ENCODE assay signal across 10 mouse cellular contexts in genomic region chr2:52979280-52979763, GRCm38 (mm10).
DNase-seq lines count a peak whose midpoint lies in the region; ATAC-seq and TF ChIP-seq lines count a peak whose summit lies in the region.
"Had no signal": no experiment of that assay in that cellular context is flagged by ENCODE, and none has a peak within 500 bp of the region (broad histone marks: within the 10 kb centered on the region; RNA-seq: fewer than 3 reads in every experiment).

No protein-coding gene starts in this region.

- H3K27me3 ChIP-seq in midbrain, embryonic 14.5 days (ENCODE audit: control insufficient read depth, insufficient read depth, low read length): no peaks in the 10 kb centered on the region
- H3K27me3 ChIP-seq in midbrain, postnatal 0 days (ENCODE audit: insufficient read depth, low read length): no peaks in the 10 kb centered on the region
- H3K27me3 ChIP-seq in kidney, embryonic 15.5 days: no peaks in the 10 kb centered on the region
- H3K27me3 ChIP-seq in neural tube, embryonic 14.5 days (ENCODE audit: control insufficient read depth, insufficient read depth, low read length): no peaks in the 10 kb centered on the region
- H3K27me3 ChIP-seq: liver, embryonic 12.5 days had no signal

- H3K9me3 ChIP-seq in midbrain, embryonic 14.5 days (ENCODE audit: control insufficient read depth, low read length): no peaks in the 10 kb centered on the region
- no peaks in the 10 kb centered on the region for H3K9me3 ChIP-seq in midbrain, postnatal 0 days (ENCODE audit: low read length)
- H3K9me3 ChIP-seq in kidney, embryonic 15.5 days (replicated peaks): no peaks in the 10 kb centered on the region
- H3K9me3 ChIP-seq in neural tube, embryonic 14.5 days (ENCODE audit: control insufficient read depth, low read length): no peaks in the 10 kb centered on the region
- H3K9me3 ChIP-seq: liver, embryonic 12.5 days had no signal

- no peak overlapping the region for H3K9ac ChIP-seq in midbrain, embryonic 14.5 days (replicated peaks; ENCODE audit: low read length)
- H3K9ac ChIP-seq in midbrain, postnatal 0 days (replicated peaks; ENCODE audit: low read length, poor library complexity, severe bottlenecking): no peak overlapping the region
- H3K9ac ChIP-seq in kidney, embryonic 15.5 days: no peak overlapping the region
- no peak overlapping the region for H3K9ac ChIP-seq in neural tube, embryonic 14.5 days (replicated peaks; ENCODE audit: low read depth, low read length)
- H3K9ac ChIP-seq: liver, embryonic 12.5 days had no signal

- H3K4me1 ChIP-seq in midbrain, embryonic 14.5 days (ENCODE audit: control insufficient read depth, insufficient read depth, low read length): peaks cover 4% of the 10 kb centered on the region; the same call in 1 of the 2 replicates
- no peaks in the 10 kb centered on the region; the same call in 1 of the 2 replicates for H3K4me1 ChIP-seq in midbrain, postnatal 0 days (ENCODE audit: insufficient read depth, low read length)
- H3K4me1 ChIP-seq in kidney, embryonic 15.5 days: peaks cover 47% of the 10 kb centered on the region
- peaks cover 10% of the 10 kb centered on the region for H3K4me1 ChIP-seq in neural tube, embryonic 14.5 days (ENCODE audit: control insufficient read depth, insufficient read depth, low read length)

- H3K4me2 ChIP-seq in midbrain, embryonic 14.5 days (ENCODE audit: low read length): no peak overlapping the region
- H3K4me2 ChIP-seq in midbrain, postnatal 0 days (ENCODE audit: low read depth, low read length, poor library complexity, severe bottlenecking): no peak overlapping the region
- H3K4me2 ChIP-seq in kidney, embryonic 15.5 days: no peak overlapping the region
- H3K4me2 ChIP-seq in neural tube, embryonic 14.5 days (ENCODE audit: low read depth, low read length): no peak overlapping the region
- H3K4me2 ChIP-seq: liver, embryonic 12.5 days had no signal

- no peak for ATAC-seq in midbrain, embryonic 14.5 days (ENCODE audit: low FRiP score, low TSS enrichment)
- ATAC-seq in midbrain, postnatal 0 days (ENCODE audit: low FRiP score): no peak
- peak; percentile 80 for ATAC-seq in kidney, embryonic 15.5 days (replicated peaks; ENCODE audit: low FRiP score)
- peak; percentile 57; the same call in 1 of the 2 replicates for ATAC-seq in neural tube, embryonic 14.5 days (ENCODE audit: low read depth)
- ATAC-seq in frontal cortex, adult (ENCODE audit: low TSS enrichment): no peak
- ATAC-seq: liver, embryonic 12.5 days had no signal

- DNase-seq in adrenal gland, postnatal 36 days: peak; percentile 30 to 47
- DNase-seq in adrenal gland, postnatal 25 days: no peak
- DNase-seq in midbrain, embryonic 14.5 days: peak; percentile 26
- DNase-seq in midbrain, postnatal 0 days (ENCODE audit: low spot score): no peak
- no peak for DNase-seq in cerebellum, adult 8-10 months
- DNase-seq: gastrocnemius, postnatal 25 days had no signal

- H3K36me3 ChIP-seq in midbrain, embryonic 14.5 days (ENCODE audit: control insufficient read depth, insufficient read depth, low read length): no peaks in the 10 kb centered on the region
- no peaks in the 10 kb centered on the region for H3K36me3 ChIP-seq in midbrain, postnatal 0 days (ENCODE audit: insufficient read depth, low read length)
- no peaks in the 10 kb centered on the region for H3K36me3 ChIP-seq in kidney, embryonic 15.5 days
- no peaks in the 10 kb centered on the region for H3K36me3 ChIP-seq in neural tube, embryonic 14.5 days (ENCODE audit: control insufficient read depth, insufficient read depth, low read length)
- H3K36me3 ChIP-seq: liver, embryonic 12.5 days had no signal

- WGBS in midbrain, embryonic 14.5 days: 47% methylated on average over 4 of the region's 4 CpGs
- WGBS in midbrain, postnatal 0 days: 38% methylated on average over 4 of the region's 4 CpGs
- 5% methylated on average over 4 of the region's 4 CpGs for WGBS in kidney, embryonic 15.5 days
- 7% methylated on average over 4 of the region's 4 CpGs for WGBS in neural tube, embryonic 14.5 days

- no peak for TF ChIP-seq CTCF in midbrain, postnatal 0 days (IDR thresholded peaks at IDR 0.05)

- H3K27ac ChIP-seq in midbrain, embryonic 14.5 days (replicated peaks; ENCODE audit: low read depth, low read length): no peak overlapping the region
- no peak overlapping the region for H3K27ac ChIP-seq in midbrain, postnatal 0 days (ENCODE audit: low read depth, low read length)
- peak overlapping the region; percentile 79 for H3K27ac ChIP-seq in kidney, embryonic 15.5 days
- H3K27ac ChIP-seq in neural tube, embryonic 14.5 days (ENCODE audit: low read depth, low read length): no peak overlapping the region
- H3K27ac ChIP-seq: liver, embryonic 12.5 days had no signal

- H3K4me3 ChIP-seq in midbrain, embryonic 14.5 days (replicated peaks; ENCODE audit: low read depth, low read length): no peak overlapping the region
- no peak overlapping the region for H3K4me3 ChIP-seq in midbrain, postnatal 0 days (ENCODE audit: low read depth, low read length)
- H3K4me3 ChIP-seq in kidney, embryonic 15.5 days (replicated peaks): no peak overlapping the region
- no peak overlapping the region for H3K4me3 ChIP-seq in neural tube, embryonic 14.5 days (ENCODE audit: low read depth, low read length)
- H3K4me3 ChIP-seq: liver, embryonic 12.5 days had no signal

Comparison
In these comparisons a context has a peak if more than half of its experiments do, and no peak if none do; other contexts are left out.
1. DNase-seq: peak in adrenal gland, postnatal 36 days (2 of 2) and midbrain, embryonic 14.5 days (single experiment); none in adrenal gland, postnatal 25 days (single experiment), midbrain, postnatal 0 days (single experiment) and cerebellum, adult 8-10 months (single experiment).
2. ATAC-seq: peak in kidney, embryonic 15.5 days (single experiment) and neural tube, embryonic 14.5 days (single experiment); none in midbrain, embryonic 14.5 days (single experiment), midbrain, postnatal 0 days (single experiment) and frontal cortex, adult (single experiment).